Mouse (Mus musculus): Measurements from ENCODE around the gene Gpr107.

DNA sequence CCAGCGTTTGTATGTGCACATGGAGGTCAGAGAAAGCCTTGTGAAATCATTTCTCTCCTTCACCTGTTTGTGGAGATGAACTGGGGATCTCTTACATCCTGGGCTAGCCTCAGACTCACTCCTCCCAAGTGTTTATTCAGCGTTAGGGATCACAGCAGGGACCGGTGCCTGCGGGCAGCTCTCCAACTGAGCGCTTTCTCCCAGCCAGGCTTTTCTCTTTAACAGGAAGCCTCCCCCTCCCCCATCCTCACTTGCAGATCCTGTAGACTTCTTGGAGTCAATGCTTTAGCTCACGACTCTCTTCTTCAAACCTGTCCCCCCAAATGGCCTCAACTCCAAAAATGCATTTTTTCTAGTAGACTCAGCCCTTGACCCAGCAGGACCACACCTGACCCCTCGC, 89.5 kb downstream of the Gpr107 start:
- no peak for TF ChIP-seq EP300 (IDR thresholded peaks at IDR 0.05)
- no peak for TF ChIP-seq CTCF (IDR thresholded peaks at IDR 0.05)
